Mouse (Mus musculus) retina, postnatal 1 day (tissue): ENCODE results near the gene Kif20b.

Experiments used
- DNase-seq: peaks from one replicate; pipeline ENCODE4 v3.0.0-alpha.2; 2012

Gene Kif20b

DNA sequence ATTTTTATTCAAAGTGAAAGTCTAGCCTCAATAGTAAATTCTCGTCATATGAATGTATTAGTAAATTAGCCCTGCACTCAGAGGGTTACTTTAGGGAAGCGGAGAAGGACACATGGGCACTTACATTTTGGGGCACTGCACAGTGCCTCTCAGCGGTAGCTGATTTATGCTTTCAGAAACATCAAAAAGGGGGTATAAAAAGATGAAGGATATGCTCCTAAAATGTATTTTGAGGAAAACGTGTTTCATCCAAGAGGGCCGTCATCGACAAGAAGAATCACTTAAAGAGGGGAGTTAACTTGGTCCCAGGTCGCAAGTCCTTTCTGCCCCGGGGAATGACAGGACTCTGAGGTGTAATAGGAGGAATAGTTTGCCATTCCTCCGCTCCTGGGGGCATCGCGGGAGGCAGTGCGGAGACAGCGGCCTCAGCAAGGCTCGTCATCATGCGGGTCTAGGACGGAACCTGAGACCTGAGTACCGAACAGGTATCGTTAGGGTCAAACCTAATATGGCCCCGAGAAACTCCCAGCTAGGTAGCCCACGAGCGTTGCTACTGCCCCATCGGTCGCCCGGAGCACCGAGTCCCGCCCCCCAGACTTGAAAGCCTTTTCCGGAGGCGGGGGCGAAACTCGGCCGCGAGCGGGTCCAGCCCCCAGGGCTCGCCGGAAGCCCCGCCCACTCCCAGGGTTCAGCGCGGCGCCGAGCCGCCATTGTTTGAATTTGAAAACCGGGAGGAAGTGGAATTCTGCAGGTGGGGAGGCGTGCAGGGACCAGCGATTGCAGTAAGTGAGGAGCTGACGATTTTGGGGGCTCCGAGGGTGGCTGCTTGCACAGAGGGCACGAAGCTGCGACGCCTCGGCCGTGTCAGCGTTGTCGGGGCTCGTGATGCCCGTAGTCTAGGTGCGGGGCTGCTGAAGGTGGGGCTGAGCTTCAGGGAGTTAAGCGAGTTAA, at the start of gene Kif20b:
Gene Kif20b, plus strand, starts transcription at position 710 of the 951 bp plus-strand sequence.
- peak; percentile 94 for DNase-seq

DNA sequence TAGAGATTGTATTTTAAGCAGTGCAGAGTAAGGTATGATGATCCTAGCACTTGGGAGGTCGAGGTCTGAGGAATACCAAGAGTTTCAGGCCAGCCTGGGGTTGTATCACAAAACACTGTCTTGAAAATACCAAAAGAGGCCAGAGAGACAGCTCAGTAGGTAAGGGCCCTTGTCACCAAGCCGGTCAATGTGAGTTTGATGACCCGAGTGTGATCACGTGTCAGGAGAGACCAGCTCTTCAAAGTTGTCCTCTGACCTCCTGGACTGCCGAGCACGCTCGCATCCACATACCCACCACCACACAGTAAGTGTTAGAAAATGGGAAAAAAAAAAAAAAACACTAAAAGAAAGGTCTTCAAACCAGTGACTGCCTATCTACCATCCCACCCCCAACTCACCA, 45.5 kb upstream of the Kif20b start:
- no peak for DNase-seq

DNA sequence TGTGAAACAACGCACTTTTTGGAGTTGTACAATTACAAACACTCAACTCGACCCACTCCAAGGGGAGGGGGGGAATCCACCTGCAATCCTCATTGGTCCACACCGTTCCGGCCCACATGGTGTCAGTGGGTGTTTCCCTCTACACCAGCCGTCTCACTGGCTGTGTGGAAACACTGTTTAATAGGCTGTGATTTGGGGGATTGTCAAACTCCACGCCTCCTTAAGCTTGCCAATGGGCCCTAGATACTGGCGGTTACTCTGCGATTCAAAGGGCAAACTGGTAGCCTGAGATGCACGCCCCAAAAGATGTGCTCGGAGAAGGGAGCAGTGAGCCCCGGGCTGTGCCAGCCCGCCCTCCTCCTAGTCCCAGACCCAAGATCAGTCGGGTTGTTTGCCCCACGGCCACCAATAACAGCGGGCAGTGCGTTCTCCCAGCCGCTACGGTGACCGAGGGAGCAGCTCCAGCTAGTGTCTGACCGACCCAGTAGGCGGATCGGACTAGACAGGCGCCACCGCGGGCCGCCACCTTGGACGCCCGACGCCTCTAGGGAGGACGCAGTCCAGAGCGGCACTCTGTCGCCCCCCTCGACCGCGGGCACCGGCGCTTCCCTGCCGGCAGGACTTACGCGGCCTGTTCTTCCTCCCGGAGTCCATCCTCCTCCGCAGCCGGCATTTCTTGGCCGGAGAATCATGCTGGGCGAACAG, 44.1 kb upstream of the Kif20b start:
- peak; percentile 96 for DNase-seq

DNA sequence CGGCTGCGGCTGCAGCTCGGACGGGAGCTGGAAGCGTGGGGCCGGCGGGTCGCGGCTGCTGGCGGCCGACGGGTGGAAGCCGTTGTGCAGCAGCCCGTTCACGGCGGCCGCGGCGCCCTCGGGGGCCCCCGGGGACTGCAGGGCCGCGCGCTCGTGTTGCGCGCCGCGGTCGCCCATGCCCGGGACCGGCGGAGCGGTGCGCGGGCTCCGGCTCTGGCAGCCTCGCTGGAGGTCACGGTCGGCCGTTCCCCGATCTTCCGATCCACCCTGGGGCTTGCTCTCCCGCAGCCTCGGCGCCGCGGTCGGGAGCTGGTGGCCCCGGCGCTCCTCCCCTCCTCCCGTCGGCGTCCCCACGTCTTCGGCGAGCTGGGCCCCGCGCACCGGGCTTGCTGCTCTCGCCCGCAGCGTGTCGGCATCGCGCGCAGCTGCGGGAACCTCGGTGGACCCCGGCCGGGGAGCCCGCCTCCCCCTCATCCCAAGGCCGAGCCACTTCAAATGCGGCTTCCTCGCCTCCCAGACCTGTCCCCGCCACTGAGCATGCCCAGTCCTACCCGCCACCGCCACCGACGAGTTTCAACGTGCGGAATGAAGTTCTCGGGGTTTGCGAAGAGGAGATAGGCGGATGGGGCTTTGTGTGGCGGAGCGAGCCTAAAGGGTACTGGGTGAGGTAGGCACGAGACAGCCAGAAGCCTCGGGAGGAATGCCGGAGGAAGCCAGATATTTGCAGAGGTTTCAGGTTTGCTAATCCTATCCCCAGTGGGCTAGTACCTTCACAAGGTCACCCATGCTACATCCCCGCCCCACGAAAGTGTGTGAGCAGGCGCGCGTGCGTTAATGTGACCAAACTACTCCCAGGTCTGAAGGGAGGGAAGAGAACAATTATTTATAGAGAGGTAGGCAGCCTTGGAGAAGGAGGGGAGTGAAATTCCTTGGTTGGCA, 43.3 kb upstream of the Kif20b start, which contains the start of gene Pank1:
Gene Pank1, minus strand, starts transcription at position 853 of the 939 bp plus-strand sequence.
- peak; percentile 83 for DNase-seq

DNA sequence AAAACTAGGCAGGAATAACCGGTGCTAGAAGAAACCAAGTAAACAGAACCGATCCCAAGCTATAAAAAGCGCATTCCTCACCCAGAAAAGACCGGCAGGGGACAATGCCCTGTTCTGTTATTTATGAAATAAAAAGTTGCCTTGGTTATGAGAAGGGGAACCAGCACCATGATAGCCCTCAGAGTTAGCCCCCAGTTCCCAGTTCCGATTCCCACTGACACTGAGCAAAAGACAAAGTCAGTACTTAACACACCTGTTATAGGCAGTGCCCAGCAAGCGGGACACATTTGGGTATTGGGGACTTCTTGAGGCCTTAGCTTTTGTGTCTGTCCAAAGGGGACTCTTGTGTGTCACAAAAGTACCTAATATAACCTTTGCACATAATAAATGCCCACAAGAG, 42.5 kb upstream of the Kif20b start:
- DNase-seq, result no peak

DNA sequence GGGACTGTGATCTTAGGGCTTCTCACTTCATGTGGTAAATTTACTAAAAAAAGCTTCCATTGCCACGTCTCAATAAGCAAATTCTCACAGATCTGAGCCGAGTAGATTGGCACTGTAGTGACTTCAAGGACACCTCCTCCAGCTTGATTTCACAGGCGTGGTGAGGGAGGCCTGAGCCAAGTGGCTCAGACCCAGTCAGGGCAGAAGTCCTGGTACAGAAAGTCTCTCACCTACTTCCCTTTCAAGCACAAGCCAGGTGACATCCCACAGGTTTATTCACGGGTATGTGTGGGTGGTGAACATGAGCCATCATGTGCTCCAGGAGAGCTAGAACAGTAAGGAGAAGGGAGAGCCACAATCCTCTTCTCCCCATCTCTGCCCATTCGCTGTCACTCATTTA, 41.0 kb upstream of the Kif20b start:
- DNase-seq, result no peak

DNA sequence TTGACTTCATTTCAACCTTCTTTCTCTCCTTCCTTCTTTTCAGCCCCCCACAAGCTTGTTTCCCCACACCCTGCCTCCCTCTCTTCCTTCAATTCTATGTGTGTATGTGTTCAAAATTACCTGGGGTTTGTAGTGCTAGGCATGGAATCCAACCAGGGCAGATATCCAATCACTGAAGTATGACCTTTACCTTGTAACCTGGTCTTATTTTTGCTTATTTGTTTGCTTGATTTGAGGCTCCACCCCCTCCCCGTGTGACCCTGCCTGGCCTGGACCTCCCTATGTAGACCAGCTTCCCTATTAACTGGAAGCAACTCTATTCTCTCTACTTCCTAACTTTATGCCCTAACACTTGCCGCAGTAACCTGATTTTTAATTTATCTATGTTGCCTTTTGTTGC, 39.7 kb upstream of the Kif20b start:
- DNase-seq, result no peak

DNA sequence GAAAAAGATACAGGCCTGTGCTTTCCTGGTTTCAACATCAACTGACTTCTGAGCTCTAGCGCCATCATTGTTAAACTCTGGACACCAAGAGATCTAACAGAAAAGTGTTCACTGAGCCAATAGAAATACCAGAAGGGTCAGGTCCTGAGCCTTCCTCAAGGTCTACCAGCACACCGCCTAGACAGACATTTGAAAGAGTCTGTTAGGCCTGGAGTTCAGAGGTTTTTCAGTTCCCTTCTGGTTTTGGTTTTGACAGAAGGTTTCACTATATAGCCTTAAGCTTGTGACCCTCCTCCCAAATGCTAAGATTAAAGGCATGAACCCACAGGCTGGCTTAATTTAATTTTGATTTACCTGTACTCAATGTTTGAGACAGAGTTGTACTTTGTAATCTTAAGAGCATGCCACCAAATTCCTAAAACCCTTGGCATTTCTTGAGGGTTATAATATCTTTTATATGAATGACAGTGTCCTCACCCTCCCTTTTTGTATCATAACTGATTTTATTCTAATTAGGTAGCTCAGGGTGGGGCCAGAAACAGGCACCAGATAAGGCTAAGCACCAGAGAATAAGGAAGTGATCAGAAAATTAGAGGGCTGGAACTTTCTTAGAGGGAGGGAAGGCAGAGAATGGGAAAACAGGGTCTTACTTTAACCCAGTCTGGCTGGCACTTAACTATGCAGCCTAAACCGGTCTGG, 38.5 kb upstream of the Kif20b start:
- DNase-seq, result no peak

DNA sequence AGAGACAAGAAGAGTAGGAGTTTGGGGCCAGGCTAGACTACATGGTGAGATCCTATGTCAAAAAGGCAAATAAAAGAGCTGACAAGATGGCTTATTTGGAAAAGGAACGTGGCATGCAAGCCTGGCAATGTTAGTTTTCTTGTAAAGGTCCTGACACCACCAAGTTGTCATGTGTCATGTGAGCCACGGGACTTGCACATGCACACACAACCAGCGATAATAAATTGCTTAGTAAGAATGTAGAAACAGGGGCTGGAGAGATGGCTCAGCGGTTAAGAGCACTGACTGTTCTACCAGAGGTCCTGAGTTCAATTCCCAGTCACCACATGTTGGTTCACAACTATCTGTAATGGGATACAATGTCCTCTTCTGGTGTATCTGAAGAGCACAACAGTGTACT, 35.8 kb upstream of the Kif20b start:
- no peak for DNase-seq

DNA sequence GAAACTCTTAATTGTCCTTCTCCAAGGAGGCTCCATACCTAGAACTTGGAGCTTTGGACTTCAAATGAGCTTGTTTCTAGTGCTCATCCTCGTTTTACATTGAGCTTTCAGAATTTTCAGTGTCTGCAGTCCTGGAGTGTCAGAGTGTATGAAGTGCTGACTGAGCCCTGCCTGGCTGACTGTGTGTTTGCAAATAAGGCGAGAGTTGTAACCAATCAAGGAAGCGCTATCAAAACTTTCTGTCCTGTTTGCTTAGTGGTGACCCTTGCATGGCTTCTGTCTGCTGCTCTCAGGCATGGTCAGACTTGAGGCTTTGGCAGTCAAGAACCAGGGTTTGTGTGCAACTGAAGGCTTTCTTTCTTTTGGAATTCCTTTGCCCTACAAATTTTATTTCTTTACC, 31.2 kb upstream of the Kif20b start:
- DNase-seq, result no peak

DNA sequence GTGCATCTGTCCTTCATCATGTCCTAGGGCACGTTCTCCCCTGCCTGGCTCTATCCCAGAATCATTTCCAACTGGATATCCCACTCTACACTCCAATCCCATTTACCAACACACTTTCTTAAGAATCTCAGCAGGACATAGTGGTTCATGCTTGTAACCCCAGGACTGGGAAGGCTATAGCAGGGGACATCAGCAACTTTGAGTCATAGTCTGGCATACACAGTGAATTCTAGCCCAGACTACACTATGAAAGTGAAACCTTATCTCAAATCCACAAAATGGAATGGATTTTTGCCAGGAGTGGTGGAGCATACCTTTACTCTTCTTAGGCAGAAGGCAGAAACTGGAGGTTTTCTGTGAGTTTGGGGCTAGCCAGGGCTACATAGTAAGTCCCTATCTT, 30.6 kb upstream of the Kif20b start:
- no peak for DNase-seq

DNA sequence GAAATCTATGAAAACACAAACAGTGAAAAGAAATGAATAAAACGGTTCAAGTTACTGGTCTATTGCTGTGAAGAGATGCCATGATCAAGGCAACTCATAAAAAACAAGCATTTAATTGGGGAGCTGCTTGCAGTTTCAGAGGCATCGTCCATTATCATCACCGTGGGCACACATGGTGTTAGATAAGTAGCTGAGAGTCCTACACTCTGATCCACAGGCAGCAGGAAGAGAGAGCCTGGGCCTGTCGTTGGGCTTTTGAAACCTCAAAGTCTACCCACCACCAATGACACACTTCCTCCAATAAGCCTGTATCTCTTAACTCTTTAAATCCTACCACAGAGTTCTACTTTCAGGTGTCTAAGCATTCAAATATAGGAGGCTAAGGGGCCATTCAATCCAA, 27.1 kb upstream of the Kif20b start:
- DNase-seq, result no peak

DNA sequence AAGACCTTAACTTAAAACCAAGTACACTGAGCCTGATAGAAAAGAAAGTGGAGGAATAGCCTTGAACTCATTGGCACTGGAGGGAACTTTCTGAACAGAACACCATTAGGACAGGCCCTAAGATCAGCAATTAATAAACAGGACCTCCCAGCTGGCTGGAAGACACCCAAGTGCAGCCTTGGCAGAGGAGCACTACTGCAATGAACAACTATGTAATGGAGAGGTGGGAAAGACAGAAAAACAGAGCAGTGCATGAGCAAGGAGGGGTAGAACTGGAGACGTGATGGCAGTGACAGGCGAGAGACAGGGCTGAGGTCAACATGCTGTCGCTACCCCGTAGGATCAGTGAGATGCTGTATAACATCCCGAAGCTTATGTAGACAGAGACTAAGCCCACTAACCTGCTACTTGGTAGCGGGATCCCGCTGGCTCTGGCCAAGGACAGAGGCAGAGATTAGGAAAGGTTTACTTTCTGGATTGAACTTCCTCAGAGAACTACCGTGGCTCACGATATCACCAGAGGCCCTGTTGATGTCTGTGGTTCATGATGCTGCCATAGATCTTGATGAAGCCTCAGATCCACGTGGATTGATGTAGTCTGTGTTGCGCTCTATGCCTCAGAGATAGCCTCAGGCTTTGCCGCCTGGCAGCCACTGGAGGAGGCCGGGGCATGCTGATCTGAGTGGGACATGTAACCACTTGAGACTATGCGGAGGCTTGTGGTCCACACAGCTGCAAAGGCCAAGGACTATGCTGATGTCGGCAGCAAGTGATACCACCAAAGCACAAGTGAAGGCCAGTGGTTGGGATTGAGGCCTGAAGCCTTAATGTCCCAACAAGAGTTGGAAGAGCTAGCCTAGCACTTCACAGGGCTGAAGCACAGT, 24.8 kb upstream of the Kif20b start:
- DNase-seq, result no peak

DNA sequence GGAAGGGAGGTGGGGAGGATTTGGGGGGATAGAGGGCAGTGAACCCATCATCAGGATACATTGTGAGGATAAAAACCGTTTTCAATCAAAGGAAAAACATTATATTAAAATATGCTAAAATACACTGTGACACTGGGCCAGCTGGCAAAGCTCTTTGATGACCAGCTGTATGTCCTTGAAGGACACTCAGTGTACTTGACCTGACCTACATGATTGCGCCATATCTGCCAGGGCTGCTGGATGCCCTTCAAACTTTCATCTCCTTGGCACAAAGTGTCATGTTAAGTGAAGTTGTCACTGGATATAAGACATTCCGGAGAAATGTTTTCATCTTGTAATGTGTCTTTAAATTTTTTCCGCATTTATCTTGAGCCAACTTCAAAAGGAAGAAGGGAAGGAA, 23.2 kb upstream of the Kif20b start:
- no peak for DNase-seq

DNA sequence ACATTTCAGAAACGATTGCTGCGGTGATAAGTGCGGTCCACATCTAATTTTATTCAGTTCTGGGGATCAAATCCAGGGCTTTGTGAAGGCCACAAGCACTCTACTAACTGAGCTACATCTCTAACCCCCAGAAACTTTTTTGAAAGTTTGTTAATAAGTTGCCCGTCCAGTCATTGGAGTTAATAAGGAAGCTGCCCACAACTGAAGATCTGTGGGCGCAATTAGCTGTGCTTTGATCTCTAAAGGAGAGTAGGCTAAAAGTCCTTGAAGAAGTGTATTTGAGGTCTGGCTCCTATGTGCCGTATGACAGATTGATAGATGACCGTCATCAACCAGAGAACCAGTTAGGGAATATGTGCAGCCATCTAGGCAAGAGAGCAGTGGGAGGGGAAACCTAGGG, 20.9 kb upstream of the Kif20b start:
- no peak for DNase-seq

DNA sequence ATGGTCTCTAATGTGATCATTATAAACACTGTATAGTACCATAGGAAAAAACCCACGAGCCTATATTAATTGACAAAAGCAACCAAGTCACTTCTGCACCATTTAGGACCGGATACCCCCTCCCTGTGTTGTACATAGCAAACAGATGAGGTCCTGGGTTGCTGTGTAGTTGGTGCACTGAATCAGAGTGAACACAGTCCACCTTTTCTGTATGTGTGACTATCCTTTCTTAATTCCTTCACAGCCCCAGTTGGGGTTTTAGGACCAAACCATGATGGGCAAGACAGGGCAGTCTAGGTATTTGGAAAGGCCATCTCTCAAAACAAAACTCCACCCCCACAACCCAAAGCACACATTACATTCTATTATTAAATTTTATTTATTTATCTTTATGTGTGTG, 20.4 kb upstream of the Kif20b start:
- no peak for DNase-seq

DNA sequence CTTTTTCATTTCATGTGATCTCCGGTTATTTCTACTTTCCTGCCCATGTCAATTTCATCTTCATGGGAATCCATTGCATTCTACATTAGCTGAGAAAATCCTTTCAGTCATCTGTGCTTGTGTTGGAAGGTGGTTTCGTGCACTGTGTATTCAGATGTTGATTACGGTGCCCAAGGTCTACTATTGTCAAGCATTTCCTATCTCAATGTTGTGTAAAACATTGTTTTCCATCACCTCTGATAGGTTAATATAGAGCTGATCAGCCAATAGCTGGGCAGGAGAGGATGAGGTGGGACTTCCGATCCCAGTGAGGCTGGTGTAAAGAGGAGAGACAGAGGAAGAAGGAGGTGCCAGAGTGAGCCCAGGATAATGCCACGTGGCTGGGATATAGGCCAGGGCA, 18.1 kb upstream of the Kif20b start:
- DNase-seq, result no peak

DNA sequence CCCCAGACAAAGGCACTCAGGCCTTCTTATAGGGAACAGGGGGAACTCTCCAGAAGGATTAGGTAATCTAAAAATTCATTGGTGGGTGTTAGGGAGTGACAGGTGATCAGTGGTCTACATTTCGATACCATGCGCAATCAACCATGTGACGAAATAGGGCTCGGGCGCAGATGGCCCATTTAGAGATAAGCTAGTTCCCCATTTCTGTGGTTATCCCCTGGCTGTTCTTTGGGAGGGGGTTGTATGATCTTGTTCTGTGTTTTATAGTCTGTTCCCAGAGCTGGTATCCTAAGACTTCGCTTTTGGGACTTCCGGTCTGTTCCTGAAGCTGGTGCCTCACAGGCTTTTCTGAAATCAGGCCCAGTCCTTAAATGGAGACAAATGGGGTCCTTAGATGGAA, 16.7 kb upstream of the Kif20b start:
- no peak for DNase-seq

DNA sequence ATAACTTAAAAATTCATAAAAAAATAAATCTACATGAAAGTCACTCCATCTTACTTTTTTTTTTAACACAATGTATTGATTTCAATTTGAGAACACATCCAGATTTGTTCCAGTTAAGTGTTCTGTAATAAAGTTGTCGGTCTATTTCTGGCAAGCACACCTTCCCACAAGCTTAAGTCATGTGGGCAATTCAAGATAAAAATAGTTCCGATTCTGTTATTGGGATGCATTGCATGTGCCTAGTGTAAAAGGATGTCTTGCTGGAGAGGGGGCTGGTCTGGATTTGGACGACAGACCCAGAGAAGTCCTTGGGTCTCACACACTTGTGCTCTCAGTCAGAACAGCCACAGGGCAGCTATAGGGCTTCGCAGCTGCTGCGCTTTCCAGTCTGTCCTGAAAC, 15.4 kb upstream of the Kif20b start:
- no peak for DNase-seq

DNA sequence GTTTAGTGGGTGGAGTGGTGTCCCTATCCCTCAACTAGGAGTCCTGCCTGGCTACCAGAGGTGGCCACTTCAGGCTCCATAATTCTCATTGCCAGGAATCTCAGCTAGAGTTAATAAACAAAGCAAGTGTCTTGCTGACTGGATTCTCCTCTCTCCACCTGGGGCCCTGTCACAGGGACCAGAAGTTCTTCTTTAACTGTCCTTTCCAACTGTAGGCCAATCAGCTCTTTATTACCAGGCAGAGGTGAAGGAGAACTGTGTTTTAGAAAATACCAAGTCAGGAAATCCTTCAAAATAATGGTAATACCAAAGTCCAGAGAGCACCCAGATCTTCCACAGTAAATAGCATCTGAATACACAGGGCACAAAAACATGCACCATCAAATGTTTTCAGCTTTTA, 9.8 kb upstream of the Kif20b start:
- DNase-seq, result no peak

DNA sequence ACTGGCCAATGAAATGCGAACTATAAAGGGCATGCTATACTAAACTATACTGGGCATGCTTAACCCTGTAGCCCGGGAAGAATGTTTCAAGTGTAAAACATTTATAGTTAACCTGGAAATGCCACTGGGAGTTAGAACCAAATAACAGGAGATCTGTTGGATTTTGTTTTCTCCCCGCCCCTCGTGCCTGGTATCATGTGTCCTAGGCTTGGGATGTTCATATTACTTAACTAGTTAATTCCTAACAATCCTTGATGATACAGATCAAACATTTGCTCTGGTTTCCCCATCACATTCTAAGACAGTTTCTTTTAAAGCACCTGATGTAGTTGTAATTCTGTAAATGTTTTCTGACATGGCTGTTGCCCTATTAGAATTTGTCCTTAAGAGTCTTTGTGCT, 2.1 kb upstream of the Kif20b start:
- no peak for DNase-seq
